Mouse (Mus musculus): ENCODE measurements around the gene Adat1.

DNA sequence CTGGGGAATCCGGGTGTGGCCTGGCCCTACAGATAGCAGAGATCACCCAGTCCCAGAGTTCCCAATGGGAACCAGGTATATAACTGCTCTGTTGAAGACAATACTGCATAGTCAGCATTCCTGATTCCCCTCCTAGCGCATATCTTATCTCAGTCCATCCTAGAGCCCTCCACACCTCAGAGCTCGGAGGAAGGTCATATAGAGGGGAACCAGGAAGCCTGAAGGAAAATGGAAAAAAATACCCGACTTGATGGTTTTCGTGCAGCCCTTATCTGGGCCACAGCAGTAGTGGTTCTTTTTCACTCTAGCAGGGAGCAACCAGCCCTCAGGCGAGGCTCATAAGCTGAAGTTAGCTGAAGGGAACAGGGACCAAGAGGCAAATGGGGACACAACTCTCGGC, 67.1 kb downstream of the Adat1 start:
- TF ChIP-seq POLR2A (IDR thresholded peaks at IDR 0.05; ENCODE audit: low read depth, low read length) (no peak), CTCF (IDR thresholded peaks at IDR 0.05; ENCODE audit: extremely low read depth, insufficient read length, insufficient replicate concordance, low read depth, low read length) (no peak)

Measured in small intestine, adult 2 months (tissue).